Mouse (Mus musculus): ENCODE data around the gene Ankrd12.
A peak's percentile ranks its signal among the peaks of the same experiment; 100 is the strongest.

The Ankrd12 gene

DNA sequence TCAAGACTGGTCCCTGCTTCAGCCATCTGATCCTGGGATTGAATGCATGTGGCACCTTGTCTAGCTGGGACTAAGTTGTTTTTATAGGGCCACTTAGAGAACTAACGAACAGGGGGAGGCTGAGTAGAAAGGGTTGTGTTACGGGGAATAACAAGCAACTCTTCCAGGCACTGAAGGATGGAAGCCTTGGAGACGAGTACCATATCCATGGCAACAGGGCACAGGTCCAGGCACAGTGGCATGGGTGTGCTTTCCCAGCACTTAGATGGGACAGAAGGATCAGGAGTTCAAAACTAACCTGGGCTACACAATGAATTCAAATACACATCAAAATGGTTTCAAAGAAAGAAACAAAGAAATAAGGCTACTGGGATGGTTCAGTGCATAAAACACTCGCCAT, 149.8 kb downstream of the Ankrd12 start:
- DNase-seq: no peak

DNA sequence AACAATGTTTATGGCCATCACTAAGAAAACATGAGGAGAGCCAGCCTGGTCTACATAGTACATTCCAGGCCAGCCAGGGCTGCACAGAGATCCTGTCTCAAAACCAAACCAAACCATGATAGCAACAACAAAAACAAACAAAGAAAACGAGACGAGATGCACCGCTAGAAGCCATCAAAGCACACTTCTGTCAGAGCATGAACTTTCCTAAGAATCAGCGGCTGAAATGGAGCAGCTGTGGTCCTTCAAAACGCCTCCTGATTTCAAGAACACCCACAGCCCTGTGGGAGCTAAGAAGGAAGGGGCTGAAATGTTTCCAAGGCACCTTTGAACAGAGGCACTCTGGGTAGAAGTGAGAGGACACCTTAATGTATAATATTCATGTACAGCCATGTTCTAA, 152.7 kb downstream of the Ankrd12 start:
- DNase-seq: no peak

GRCm38 (mm10) chr17:65921975-65922374, 154.9 kb downstream of the Ankrd12 start:
- DNase-seq: no peak

GRCm38 (mm10) chr17:65919235-65919634, 157.7 kb downstream of the Ankrd12 start:
- DNase-seq: no peak

DNA sequence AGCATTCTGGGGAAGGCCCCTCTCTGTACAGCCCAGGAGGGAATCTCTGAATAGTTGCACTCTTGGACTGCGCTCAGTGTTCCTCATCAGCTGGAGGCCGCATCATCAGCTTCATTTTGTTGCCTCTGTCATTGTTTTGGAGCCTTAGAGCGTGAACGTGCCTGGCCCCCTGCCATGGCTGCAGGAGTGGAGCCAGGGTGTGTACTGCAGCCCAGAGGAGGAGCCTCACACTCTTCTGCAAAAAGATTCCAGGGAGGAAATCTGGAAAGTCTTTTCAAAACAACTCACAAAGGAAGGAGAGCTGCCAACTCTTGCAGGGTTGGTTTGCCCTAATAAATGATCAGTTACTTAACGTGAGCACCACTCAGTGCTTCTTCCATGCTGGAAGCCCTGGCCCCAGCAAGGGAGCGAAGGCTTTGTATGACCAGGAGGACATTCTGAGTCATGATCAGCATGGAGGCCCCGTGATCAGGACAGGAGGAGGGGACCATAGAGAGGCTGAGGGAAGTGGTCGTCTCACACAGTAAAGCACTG, 160.7 kb downstream of the Ankrd12 start:
- peak; percentile 41 for DNase-seq

Measured in cerebellum, adult 11 months (tissue).